Mouse (Mus musculus): ENCODE results near the gene Krtap31-1. TPM values are rescaled to one million over a fixed set of nuclear protein-coding genes. Genes with fewer than 3 reads are reported as not detected.
"Not testable (repeated sequence)": the region's sequence is repeated elsewhere in the genome, so short reads cannot be mapped to it uniquely, and the experiment has no call there.

Krtap31-1 gene
- polyA plus RNA-seq (2014; fragmentation: Nextera tagmentation; extraction: Ambion mirVana): not detected in 2 replicates

DNA sequence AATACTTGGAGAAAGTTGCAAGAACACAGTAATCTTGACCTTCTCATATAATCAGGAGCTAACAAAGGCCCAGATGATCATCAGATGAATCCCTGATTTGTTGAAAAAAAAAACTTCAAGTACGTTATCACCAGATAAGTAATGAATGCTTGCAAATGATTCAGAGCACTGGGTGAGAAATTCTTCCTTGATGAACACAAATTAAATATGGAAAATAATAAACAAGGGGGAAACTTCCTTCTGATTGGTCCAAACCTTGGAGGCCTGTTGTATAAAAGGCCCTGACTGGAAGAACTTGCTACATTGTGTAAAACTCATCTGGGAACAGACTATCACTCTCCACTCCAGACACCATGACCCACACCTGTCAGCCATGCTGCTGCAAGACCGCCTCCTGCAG lies at the start of gene Krtap31-1:
Gene Krtap31-1 (plus strand): TSS at position 301 of the 400 bp plus-strand sequence.
- Histone ChIP-seq H3K4me3 (ENCODE audit: low read depth, low read length) (no peak within 1 kb of the TSS), H3K36me3 (ENCODE audit: control insufficient read depth, insufficient read depth, low read length) (no peaks in the 10 kb centered on the region), H3K9me3 (ENCODE audit: control insufficient read depth, low read length) (no peaks in the 10 kb centered on the region), H3K27ac (ENCODE audit: low read depth, low read length) (no peak within 1 kb of the TSS), H3K9ac (ENCODE audit: low read depth, low read length) (no peak within 1 kb of the TSS), H3K4me2 (replicated peaks; ENCODE audit: low read depth, low read length) (no peak within 1 kb of the TSS), H3K4me1 (replicated peaks; ENCODE audit: control insufficient read depth, insufficient read depth, low read length) (no peaks in the 10 kb centered on the region), H3K27me3 (ENCODE audit: control insufficient read depth, insufficient read depth, low read length) (no peaks in the 10 kb centered on the region)
- DNase-seq (ENCODE audit: low spot score): no peak
- WGBS: 88% methylated on average over 2 of the region's 2 CpGs
- ATAC-seq (ENCODE audit: low FRiP score): no peak

DNA sequence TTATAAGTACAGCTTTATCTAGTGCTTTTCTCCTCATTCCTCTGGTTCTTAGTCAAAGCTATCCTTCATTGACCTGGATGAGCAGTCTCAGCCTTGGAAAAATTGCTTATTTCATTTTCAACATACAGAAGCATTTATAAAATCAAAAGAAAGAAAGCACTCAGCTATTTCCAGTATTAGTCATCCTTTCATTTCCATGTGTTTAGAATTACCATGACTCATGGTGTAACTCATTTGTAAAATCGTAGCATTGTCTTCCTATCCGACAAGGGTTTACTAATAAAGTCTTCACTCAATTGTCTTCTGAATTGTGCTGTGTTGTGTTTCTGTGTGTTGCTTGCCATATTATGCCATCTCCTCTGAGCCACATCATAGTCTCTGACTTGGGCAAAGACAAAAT lies 49.0 kb upstream of the Krtap31-1 start:
- 85% methylated on average over 2 of the region's 2 CpGs for WGBS
- no peak for ATAC-seq (ENCODE audit: low FRiP score)

DNA sequence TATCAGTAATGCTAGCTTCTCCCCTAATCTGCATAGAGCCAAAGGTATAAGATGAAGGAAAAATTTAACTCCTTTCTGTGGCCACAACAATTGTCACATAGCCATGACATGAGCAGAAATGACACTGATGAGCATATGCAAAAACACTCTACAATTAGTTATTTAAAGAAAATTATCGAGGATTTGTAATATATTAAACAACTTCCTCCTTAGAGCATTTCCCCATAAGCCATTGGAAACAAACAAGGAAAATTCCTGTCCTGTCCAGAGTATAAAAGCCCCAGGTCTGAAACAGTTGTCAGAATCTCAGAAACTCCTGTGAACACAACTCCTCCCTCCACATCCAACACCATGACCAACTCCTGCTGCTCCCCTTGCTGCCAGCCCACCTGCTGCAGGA lies 43.5 kb upstream of the Krtap31-1 start, which contains the start of gene Gm11559:
Gene Gm11559 (plus strand): TSS at position 301 of the 400 bp plus-strand sequence.
- not testable (repeated sequence) for H3K9ac ChIP-seq (ENCODE audit: low read depth, low read length); ATAC-seq (ENCODE audit: low FRiP score)
- 87% methylated on average over 1 of the region's 1 CpGs for WGBS

More for the DNA sequence above, 49.0 kb upstream of the Krtap31-1 start:
- no peaks in the 10 kb centered on the region for H3K36me3 ChIP-seq (ENCODE audit: control insufficient read depth, insufficient read depth, low read length)
- DNase-seq (ENCODE audit: low spot score): no peak
- H3K4me2 ChIP-seq (replicated peaks; ENCODE audit: low read depth, low read length): no peak overlapping the region
- H3K27me3 ChIP-seq (ENCODE audit: control insufficient read depth, insufficient read depth, low read length): no peaks in the 10 kb centered on the region
- no peak overlapping the region for H3K4me3 ChIP-seq (ENCODE audit: low read depth, low read length)
- H3K9ac ChIP-seq (ENCODE audit: low read depth, low read length): no peak overlapping the region
- no peaks in the 10 kb centered on the region for H3K4me1 ChIP-seq (replicated peaks; ENCODE audit: control insufficient read depth, insufficient read depth, low read length)
- no peak overlapping the region for H3K27ac ChIP-seq (ENCODE audit: low read depth, low read length)
- H3K9me3 ChIP-seq (ENCODE audit: control insufficient read depth, low read length): no peaks in the 10 kb centered on the region

DNA sequence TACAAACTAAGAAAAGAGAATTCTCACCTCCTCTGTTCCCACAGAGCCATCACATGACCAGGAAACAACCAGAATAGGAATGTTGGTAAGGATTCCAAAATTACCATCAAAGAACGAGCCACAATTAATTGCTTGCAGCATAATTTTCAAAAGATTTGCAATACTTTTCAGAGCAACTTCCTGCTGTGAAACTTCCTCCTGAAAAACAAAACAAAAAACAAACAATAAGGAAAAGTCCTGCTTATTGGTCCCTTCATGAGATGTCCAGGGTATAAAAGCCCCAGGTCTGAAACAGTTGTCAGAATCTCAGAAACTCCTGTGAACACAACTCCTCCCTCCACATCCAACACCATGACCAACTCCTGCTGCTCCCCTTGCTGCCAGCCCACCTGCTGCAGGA lies 34.6 kb upstream of the Krtap31-1 start, which contains the start of gene Krtap9-1:
Gene Krtap9-1 (plus strand): TSS at position 301 of the 400 bp plus-strand sequence.
- not testable (repeated sequence) for DNase-seq (ENCODE audit: low spot score); H3K36me3 ChIP-seq (ENCODE audit: control insufficient read depth, insufficient read depth, low read length); H3K4me1 ChIP-seq (replicated peaks; ENCODE audit: control insufficient read depth, insufficient read depth, low read length); H3K9ac ChIP-seq (ENCODE audit: low read depth, low read length); ATAC-seq (ENCODE audit: low FRiP score); H3K4me3 ChIP-seq (ENCODE audit: low read depth, low read length); H3K27ac ChIP-seq (ENCODE audit: low read depth, low read length); H3K9me3 ChIP-seq (ENCODE audit: control insufficient read depth, low read length); H3K27me3 ChIP-seq (ENCODE audit: control insufficient read depth, insufficient read depth, low read length); H3K4me2 ChIP-seq (replicated peaks; ENCODE audit: low read depth, low read length)
- 78% methylated on average over 1 of the region's 1 CpGs for WGBS

More for the DNA sequence above, 43.5 kb upstream of the Krtap31-1 start, which contains the start of gene Gm11559:
- not testable (repeated sequence) for H3K4me3 ChIP-seq (ENCODE audit: low read depth, low read length); H3K4me1 ChIP-seq (replicated peaks; ENCODE audit: control insufficient read depth, insufficient read depth, low read length); H3K27ac ChIP-seq (ENCODE audit: low read depth, low read length); H3K4me2 ChIP-seq (replicated peaks; ENCODE audit: low read depth, low read length); H3K27me3 ChIP-seq (ENCODE audit: control insufficient read depth, insufficient read depth, low read length); H3K9me3 ChIP-seq (ENCODE audit: control insufficient read depth, low read length); DNase-seq (ENCODE audit: low spot score); H3K36me3 ChIP-seq (ENCODE audit: control insufficient read depth, insufficient read depth, low read length)

DNA sequence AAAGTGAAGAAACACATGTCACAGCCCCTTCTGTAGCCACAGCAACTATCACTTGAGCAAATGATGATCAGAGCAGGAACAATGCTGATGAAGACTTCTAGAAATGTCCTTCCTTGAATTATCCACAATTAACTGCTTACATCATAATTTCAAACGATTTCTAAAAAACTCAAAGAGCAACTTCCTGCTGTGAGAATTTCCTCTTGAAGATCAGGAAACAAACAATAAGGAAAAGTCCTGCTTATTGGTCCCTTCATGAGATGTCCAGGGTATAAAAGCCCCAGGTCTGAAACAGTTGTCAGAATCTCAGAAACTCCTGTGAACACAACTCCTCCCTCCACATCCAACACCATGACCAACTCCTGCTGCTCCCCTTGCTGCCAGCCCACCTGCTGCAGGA lies 28.8 kb upstream of the Krtap31-1 start, which contains the start of gene Gm11567:
Gene Gm11567 (plus strand): TSS at position 301 of the 400 bp plus-strand sequence.
- H3K9ac ChIP-seq (ENCODE audit: low read depth, low read length); DNase-seq (ENCODE audit: low spot score); H3K4me1 ChIP-seq (replicated peaks; ENCODE audit: control insufficient read depth, insufficient read depth, low read length); H3K27me3 ChIP-seq (ENCODE audit: control insufficient read depth, insufficient read depth, low read length); H3K4me3 ChIP-seq (ENCODE audit: low read depth, low read length); ATAC-seq (ENCODE audit: low FRiP score); H3K36me3 ChIP-seq (ENCODE audit: control insufficient read depth, insufficient read depth, low read length); H3K9me3 ChIP-seq (ENCODE audit: control insufficient read depth, low read length); H3K4me2 ChIP-seq (replicated peaks; ENCODE audit: low read depth, low read length); H3K27ac ChIP-seq (ENCODE audit: low read depth, low read length): not testable (repeated sequence)
- 60% methylated on average over 1 of the region's 1 CpGs for WGBS

DNA sequence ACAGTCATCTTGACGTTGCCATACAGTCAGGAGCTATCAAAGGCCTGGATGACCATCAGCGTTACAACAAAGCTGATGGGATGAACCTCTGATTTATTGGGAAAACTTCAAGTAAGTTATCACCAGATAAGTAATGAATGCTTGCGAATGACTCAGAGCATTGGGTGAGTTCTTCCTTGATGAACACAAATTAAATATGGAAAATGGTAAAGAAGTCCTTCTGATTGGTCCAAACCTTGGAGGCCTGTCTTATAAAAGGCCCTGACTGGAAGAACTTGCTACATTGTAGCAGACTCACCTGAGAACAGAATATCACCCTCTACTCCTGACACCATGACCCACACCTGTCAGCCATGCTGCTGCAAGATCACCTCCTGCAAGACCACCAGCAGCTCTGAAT lies 6.7 kb downstream of the Krtap31-1 start, which contains the start of gene Gm11565:
Gene Gm11565 (plus strand): TSS at position 301 of the 400 bp plus-strand sequence.
- Histone ChIP-seq H3K4me2 (replicated peaks; ENCODE audit: low read depth, low read length) (no peak within 1 kb of the TSS), H3K9ac (ENCODE audit: low read depth, low read length) (no peak within 1 kb of the TSS), H3K9me3 (ENCODE audit: control insufficient read depth, low read length) (no peaks in the 10 kb centered on the region), H3K4me1 (replicated peaks; ENCODE audit: control insufficient read depth, insufficient read depth, low read length) (no peaks in the 10 kb centered on the region; the same call in 1 of the 2 replicates), H3K27ac (ENCODE audit: low read depth, low read length) (no peak within 1 kb of the TSS), H3K36me3 (ENCODE audit: control insufficient read depth, insufficient read depth, low read length) (no peaks in the 10 kb centered on the region), H3K4me3 (ENCODE audit: low read depth, low read length) (no peak within 1 kb of the TSS), H3K27me3 (ENCODE audit: control insufficient read depth, insufficient read depth, low read length) (no peaks in the 10 kb centered on the region)
- DNase-seq (ENCODE audit: low spot score) (no peak), ATAC-seq (ENCODE audit: low FRiP score) (no peak)
- 89% methylated on average over 3 of the region's 3 CpGs for WGBS

DNA sequence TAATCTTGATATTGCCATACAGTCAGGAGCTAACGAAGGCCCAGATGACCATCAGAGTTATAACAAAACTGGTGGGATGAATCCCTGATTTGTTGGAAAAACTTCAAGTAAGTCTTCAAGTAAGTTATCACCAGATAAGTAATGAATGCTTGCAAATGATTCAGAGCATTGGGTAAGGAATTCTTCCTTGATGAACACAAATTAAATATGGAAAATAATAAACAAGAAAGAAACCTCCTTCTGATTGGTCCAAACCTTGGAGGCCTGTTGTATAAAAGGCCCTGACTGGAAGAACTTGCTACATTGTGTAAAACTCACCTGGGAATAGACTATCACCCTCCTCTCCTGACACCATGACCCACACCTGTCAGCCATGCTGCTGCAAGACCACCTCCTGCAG lies 28.3 kb downstream of the Krtap31-1 start, which contains the start of gene Krtap31-2:
Gene Krtap31-2 (plus strand): TSS at position 301 of the 400 bp plus-strand sequence.
- no peaks in the 10 kb centered on the region for H3K27me3 ChIP-seq (ENCODE audit: control insufficient read depth, insufficient read depth, low read length)
- H3K9me3 ChIP-seq (ENCODE audit: control insufficient read depth, low read length): no peaks in the 10 kb centered on the region
- H3K36me3 ChIP-seq (ENCODE audit: control insufficient read depth, insufficient read depth, low read length): no peaks in the 10 kb centered on the region
- H3K4me1 ChIP-seq (replicated peaks; ENCODE audit: control insufficient read depth, insufficient read depth, low read length): no peaks in the 10 kb centered on the region
- H3K9ac ChIP-seq (ENCODE audit: low read depth, low read length): no peak within 1 kb of the TSS
- no peak within 1 kb of the TSS for H3K4me3 ChIP-seq (ENCODE audit: low read depth, low read length)
- DNase-seq (ENCODE audit: low spot score) (no peak), ATAC-seq (ENCODE audit: low FRiP score) (no peak)
- 85% methylated on average over 1 of the region's 1 CpGs for WGBS
- H3K4me2 ChIP-seq (replicated peaks; ENCODE audit: low read depth, low read length): no peak within 1 kb of the TSS
- no peak within 1 kb of the TSS for H3K27ac ChIP-seq (ENCODE audit: low read depth, low read length)

DNA sequence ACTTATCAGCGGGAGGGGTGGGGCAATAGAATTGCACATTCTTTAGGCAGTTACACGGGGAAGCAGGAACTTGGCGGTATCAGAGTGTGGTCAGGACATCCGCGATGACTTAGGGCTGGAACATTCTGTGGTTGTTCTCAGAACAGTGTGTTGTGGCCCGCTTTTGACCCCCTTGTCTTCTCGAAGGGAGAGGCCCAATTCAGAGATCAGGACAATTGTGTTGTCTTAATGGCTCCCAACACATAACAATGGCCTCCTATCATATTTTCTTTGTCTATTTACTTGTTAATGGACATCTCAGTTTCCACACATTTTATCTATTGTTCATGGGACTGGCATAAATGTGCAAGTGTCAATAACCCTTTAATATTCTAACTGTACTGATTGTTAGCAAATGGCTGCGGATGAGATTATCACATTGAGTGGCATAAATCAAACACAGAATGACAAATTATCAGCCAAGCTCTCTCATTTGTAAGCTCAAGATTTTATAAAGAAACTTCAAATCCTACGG lies 30.1 kb downstream of the Krtap31-1 start:
- H3K4me3 ChIP-seq (ENCODE audit: low read depth, low read length): no peak overlapping the region
- H3K27me3 ChIP-seq (ENCODE audit: control insufficient read depth, insufficient read depth, low read length): no peaks in the 10 kb centered on the region
- H3K4me2 ChIP-seq (replicated peaks; ENCODE audit: low read depth, low read length): no peak overlapping the region
- H3K36me3 ChIP-seq (ENCODE audit: control insufficient read depth, insufficient read depth, low read length): no peaks in the 10 kb centered on the region
- no peaks in the 10 kb centered on the region for H3K9me3 ChIP-seq (ENCODE audit: control insufficient read depth, low read length)
- WGBS: 85% methylated on average over 9 of the region's 9 CpGs
- H3K27ac ChIP-seq (ENCODE audit: low read depth, low read length): no peak overlapping the region
- no peaks in the 10 kb centered on the region for H3K4me1 ChIP-seq (replicated peaks; ENCODE audit: control insufficient read depth, insufficient read depth, low read length)
- ATAC-seq (ENCODE audit: low FRiP score) (no peak), DNase-seq (ENCODE audit: low spot score) (no peak)
- no peak overlapping the region for H3K9ac ChIP-seq (ENCODE audit: low read depth, low read length)

DNA sequence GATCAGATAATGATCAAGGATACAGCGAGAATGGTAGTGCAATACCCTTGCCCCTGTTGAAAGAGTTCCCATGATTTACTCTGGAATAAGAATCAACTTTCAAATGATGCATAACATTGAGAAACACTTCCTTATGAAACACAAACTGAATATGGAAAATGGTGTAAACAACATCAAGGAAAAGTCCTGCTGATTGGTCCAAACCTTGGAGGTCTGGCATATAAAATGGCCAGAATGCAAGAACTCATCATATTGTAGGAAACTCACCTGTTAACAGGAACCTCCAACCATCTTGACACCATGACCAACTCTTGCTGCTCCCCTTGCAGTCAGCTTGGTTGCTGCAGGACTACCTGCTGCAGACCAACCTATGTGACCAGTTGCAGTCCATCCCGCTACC lies 40.5 kb downstream of the Krtap31-1 start, which contains the start of gene Krtap9-5:
Gene Krtap9-5 (plus strand): TSS at position 301 of the 400 bp plus-strand sequence.
- Histone ChIP-seq H3K36me3 (ENCODE audit: control insufficient read depth, insufficient read depth, low read length) (no peaks in the 10 kb centered on the region), H3K27me3 (ENCODE audit: control insufficient read depth, insufficient read depth, low read length) (no peaks in the 10 kb centered on the region), H3K4me2 (replicated peaks; ENCODE audit: low read depth, low read length) (no peak within 1 kb of the TSS), H3K9ac (ENCODE audit: low read depth, low read length) (no peak within 1 kb of the TSS), H3K4me1 (replicated peaks; ENCODE audit: control insufficient read depth, insufficient read depth, low read length) (no peaks in the 10 kb centered on the region), H3K9me3 (ENCODE audit: control insufficient read depth, low read length) (no peaks in the 10 kb centered on the region), H3K4me3 (ENCODE audit: low read depth, low read length) (no peak within 1 kb of the TSS), H3K27ac (ENCODE audit: low read depth, low read length) (no peak within 1 kb of the TSS)
- no peak for ATAC-seq (ENCODE audit: low FRiP score)
- DNase-seq (ENCODE audit: low spot score): no peak
- WGBS: 91% methylated on average over 2 of the region's 2 CpGs
